In genomic region chr15:4341620-4342019, GRCm38 (mm10) we compare ENCODE assay signal across 19 mouse cellular contexts. TPM values are rescaled to one million over a fixed set of nuclear protein-coding genes. Genes with fewer than 3 reads are reported as not detected.
"Had no signal": no experiment of that assay in that cellular context is flagged by ENCODE, and none has a peak within 500 bp of the region (broad histone marks: within the 10 kb centered on the region; RNA-seq: fewer than 3 reads in every experiment).

No protein-coding gene starts in this region.

- H3K4me2 ChIP-seq: lung, embryonic 14.5 days; midbrain, embryonic 12.5 days; neural tube, embryonic 12.5 days; stomach, embryonic 15.5 days had no signal

- DNase-seq: lung, adult 18-20 months; lung, embryonic 14.5 days; lung, postnatal 10 days; lung, postnatal 4 days; right cerebral cortex, postnatal 14 days; thymus, adult 2 months; thymus, postnatal 25 days; thymus, postnatal 4 days had no signal

- H3K4me3 ChIP-seq: midbrain, embryonic 12.5 days; neural tube, embryonic 12.5 days; stomach, embryonic 15.5 days had no signal

- H3K9ac ChIP-seq: liver, embryonic 14.5 days; lung, embryonic 14.5 days; midbrain, embryonic 12.5 days; neural tube, embryonic 12.5 days; stomach, embryonic 15.5 days had no signal

- H3K27ac ChIP-seq: liver, embryonic 14.5 days; midbrain, embryonic 12.5 days; neural tube, embryonic 12.5 days; stomach, embryonic 15.5 days; stomach, postnatal 0 days had no signal

- H3K4me1 ChIP-seq: midbrain, embryonic 12.5 days; neural tube, embryonic 12.5 days; stomach, embryonic 15.5 days had no signal

- H3K36me3 ChIP-seq: midbrain, embryonic 12.5 days; neural tube, embryonic 12.5 days; stomach, embryonic 15.5 days had no signal

- H3K27me3 ChIP-seq: midbrain, embryonic 12.5 days; neural tube, embryonic 12.5 days; stomach, embryonic 15.5 days had no signal

- H3K9me3 ChIP-seq: midbrain, embryonic 12.5 days; neural tube, embryonic 12.5 days; stomach, embryonic 15.5 days had no signal

RNA-seq across cellular contexts. Expression of gene Plcxd3, which starts 33.7 kb away (rescaled TPM):
- total RNA-seq: megakaryocyte, adult 5-6 weeks; megakaryocyte-erythroid progenitor cell, adult 5-6 weeks; monocyte, adult 5-6 weeks; neutrophil, adult 5-6 weeks had no signal
- polyA plus RNA-seq: spleen, adult 2 months; testis, adult 2 months; thymus, adult 2 months had no signal
